ENCODE assay signal across 14 mouse cellular contexts in genomic region chr5:123080041-123080440, GRCm38 (mm10). TPM values are rescaled to one million over a fixed set of nuclear protein-coding genes. Genes with fewer than 3 reads are reported as not detected.
DNase-seq lines count a peak whose midpoint lies in the region; ATAC-seq lines count a peak whose summit lies in the region.
"Had no signal": no experiment of that assay in that cellular context is flagged by ENCODE, and none has a peak within 500 bp of the region (broad histone marks: within the 10 kb centered on the region; RNA-seq: fewer than 3 reads in every experiment).

No protein-coding gene starts in this region.

- no peak overlapping the region for H3K9ac ChIP-seq in heart, embryonic 11.5 days (ENCODE audit: low read depth, low read length)
- H3K9ac ChIP-seq in midbrain, embryonic 11.5 days (ENCODE audit: low read length): no peak overlapping the region
- no peak overlapping the region for H3K9ac ChIP-seq in midbrain, embryonic 16.5 days (ENCODE audit: low read depth, low read length)
- H3K9ac ChIP-seq: forebrain, embryonic 12.5 days; hindbrain, embryonic 15.5 days had no signal

- WGBS in heart, embryonic 11.5 days (ENCODE audit: insufficient replicate concordance): 61% methylated on average over 8 of the region's 8 CpGs
- 89% methylated on average over 8 of the region's 8 CpGs for WGBS in midbrain, embryonic 11.5 days
- 94% methylated on average over 8 of the region's 8 CpGs for WGBS in midbrain, embryonic 16.5 days

- no peaks in the 10 kb centered on the region for H3K9me3 ChIP-seq in heart, embryonic 11.5 days (replicated peaks; ENCODE audit: control insufficient read depth, low read length)
- H3K9me3 ChIP-seq in midbrain, embryonic 11.5 days (ENCODE audit: control insufficient read depth, low read length): peaks cover 2% of the 10 kb centered on the region; the same call in 1 of the 2 replicates
- H3K9me3 ChIP-seq in midbrain, embryonic 16.5 days (replicated peaks; ENCODE audit: control insufficient read depth, low read length, poor library complexity, severe bottlenecking): no peaks in the 10 kb centered on the region
- H3K9me3 ChIP-seq: hindbrain, embryonic 15.5 days had no signal

- no peak overlapping the region for H3K4me3 ChIP-seq in heart, embryonic 11.5 days (ENCODE audit: low read depth, low read length)
- H3K4me3 ChIP-seq in midbrain, embryonic 11.5 days (ENCODE audit: low read depth, low read length): no peak overlapping the region
- no peak overlapping the region for H3K4me3 ChIP-seq in midbrain, embryonic 16.5 days (ENCODE audit: low read depth, low read length)
- H3K4me3 ChIP-seq: forebrain, embryonic 12.5 days; hindbrain, embryonic 15.5 days had no signal

- peaks cover 18% of the 10 kb centered on the region for H3K4me1 ChIP-seq in heart, embryonic 11.5 days (ENCODE audit: control insufficient read depth, insufficient read depth, low read length)
- H3K4me1 ChIP-seq in midbrain, embryonic 11.5 days (ENCODE audit: control insufficient read depth, insufficient read depth, low read length): peaks cover 8% of the 10 kb centered on the region
- peaks cover 19% of the 10 kb centered on the region for H3K4me1 ChIP-seq in midbrain, embryonic 16.5 days (ENCODE audit: control insufficient read depth, insufficient read depth, low read length)

- H3K36me3 ChIP-seq in heart, embryonic 11.5 days (ENCODE audit: control insufficient read depth, insufficient read depth, low read length): no peaks in the 10 kb centered on the region
- no peaks in the 10 kb centered on the region for H3K36me3 ChIP-seq in midbrain, embryonic 11.5 days (ENCODE audit: control insufficient read depth, insufficient read depth, low read length)
- no peaks in the 10 kb centered on the region for H3K36me3 ChIP-seq in midbrain, embryonic 16.5 days (ENCODE audit: control insufficient read depth, insufficient read depth, low read length)
- H3K36me3 ChIP-seq in splenic B cell, adult 2 months (ENCODE audit: control insufficient read depth, insufficient read depth, low read length, poor library complexity, severe bottlenecking): no peaks in the 10 kb centered on the region
- H3K36me3 ChIP-seq: forebrain, embryonic 12.5 days; hindbrain, embryonic 15.5 days had no signal

- 0 out of 2 replicates have a peak overlapping the region, but pooled peaks have one; percentile 1 for H3K27ac ChIP-seq in heart, embryonic 11.5 days (ENCODE audit: low read depth, low read length)
- H3K27ac ChIP-seq in midbrain, embryonic 11.5 days (ENCODE audit: low read depth, low read length): no peak overlapping the region
- no peak overlapping the region for H3K27ac ChIP-seq in midbrain, embryonic 16.5 days (ENCODE audit: low read length)
- H3K27ac ChIP-seq: forebrain, embryonic 12.5 days; hindbrain, embryonic 15.5 days had no signal

- DNase-seq in heart, adult 9 months (ENCODE audit: low spot score in 2 of 2): no peak
- peak; percentile 72 for DNase-seq in midbrain, embryonic 11.5 days (ENCODE audit: low spot score, missing footprints)
- DNase-seq in kidney, postnatal 10 days: peak; percentile 51
- peak; percentile 48 for DNase-seq in splenic B cell, adult 2 months (ENCODE audit: low read depth, low spot score)
- DNase-seq in cerebellum, postnatal 25 days: no peak
- no peak for DNase-seq in spleen, postnatal 36 days (ENCODE audit: low spot score in 2 of 2)
- DNase-seq: cerebellum, adult 18-20 months; thymus, postnatal 4 days had no signal

- no peak overlapping the region for H3K4me2 ChIP-seq in heart, embryonic 11.5 days
- H3K4me2 ChIP-seq in midbrain, embryonic 11.5 days: no peak overlapping the region
- no peak overlapping the region for H3K4me2 ChIP-seq in midbrain, embryonic 16.5 days (ENCODE audit: low read length)
- H3K4me2 ChIP-seq: forebrain, embryonic 12.5 days; hindbrain, embryonic 15.5 days had no signal

- H3K27me3 ChIP-seq in heart, embryonic 11.5 days (ENCODE audit: control insufficient read depth, insufficient read depth, low read length): no peaks in the 10 kb centered on the region
- H3K27me3 ChIP-seq in midbrain, embryonic 11.5 days (ENCODE audit: control insufficient read depth, insufficient read depth, low read length): no peaks in the 10 kb centered on the region
- H3K27me3 ChIP-seq in midbrain, embryonic 16.5 days (ENCODE audit: control insufficient read depth, insufficient read depth, low read depth, low read length): no peaks in the 10 kb centered on the region
- no peaks in the 10 kb centered on the region for H3K27me3 ChIP-seq in splenic B cell, adult 2 months (ENCODE audit: control insufficient read depth, insufficient read depth, low read length, poor library complexity, severe bottlenecking)
- H3K27me3 ChIP-seq: hindbrain, embryonic 15.5 days had no signal

- ATAC-seq in heart, embryonic 11.5 days (replicated peaks; ENCODE audit: insufficient number of reproducible peaks, low FRiP score, low TSS enrichment): no peak
- no peak for ATAC-seq in midbrain, embryonic 11.5 days (ENCODE audit: low FRiP score)
- no peak for ATAC-seq in midbrain, embryonic 16.5 days

RNA-seq across cellular contexts. Expression of gene Tmem120b, which starts 11.8 kb away (rescaled TPM):
- 9.6 and 11.4 TPM in 2 replicates for polyA plus RNA-seq in heart, embryonic 11.5 days (2014; fragmentation: Nextera tagmentation; extraction: Ambion mirVana)
- 7.6 and 7.9 TPM in 2 replicates for polyA plus RNA-seq in midbrain, embryonic 11.5 days (2014; fragmentation: Nextera tagmentation; extraction: Ambion mirVana)
- polyA plus RNA-seq in midbrain, embryonic 16.5 days (2015; fragmentation: Nextera tagmentation; extraction: Ambion mirVana): 16.9 and 18.7 TPM in 2 replicates

RNA-seq across cellular contexts. Expression of gene Morn3, which starts 33.2 kb away (rescaled TPM):
- 0.69 TPM in 1 of 2 replicates, not detected in the other for polyA plus RNA-seq in heart, embryonic 11.5 days (2014; fragmentation: Nextera tagmentation; extraction: Ambion mirVana)
- not detected in 2 replicates for polyA plus RNA-seq in midbrain, embryonic 11.5 days (2014; fragmentation: Nextera tagmentation; extraction: Ambion mirVana)
- 0.62 and 1.7 TPM in 2 replicates for polyA plus RNA-seq in midbrain, embryonic 16.5 days (2015; fragmentation: Nextera tagmentation; extraction: Ambion mirVana)
- polyA plus RNA-seq: limb, embryonic 14.5 days; neural tube, embryonic 11.5 days had no signal

RNA-seq across cellular contexts. Expression of gene Rhof, which starts 52.5 kb away (rescaled TPM):
- polyA plus RNA-seq in heart, embryonic 11.5 days (2014; fragmentation: Nextera tagmentation; extraction: Ambion mirVana): 1.4 and 1.7 TPM in 2 replicates
- 1.6 TPM in 2 replicates for polyA plus RNA-seq in midbrain, embryonic 11.5 days (2014; fragmentation: Nextera tagmentation; extraction: Ambion mirVana)
- polyA plus RNA-seq in midbrain, embryonic 16.5 days (2015; fragmentation: Nextera tagmentation; extraction: Ambion mirVana): 13.9 and 21.4 TPM in 2 replicates

Comparison
In these comparisons a context has a peak if more than half of its experiments do, and no peak if none do; other contexts are left out.
1. DNase-seq: peak in midbrain, embryonic 11.5 days (single experiment), kidney, postnatal 10 days (single experiment) and splenic B cell, adult 2 months (single experiment); none in heart, adult 9 months (0 of 2), cerebellum, postnatal 25 days (0 of 2) and spleen, postnatal 36 days (0 of 2).